Mouse (Mus musculus) lung, embryonic 15.5 days (tissue): Measurements from ENCODE around the gene Plin1. TPM values are rescaled to one million over a fixed set of nuclear protein-coding genes. Genes with fewer than 3 reads are reported as not detected.

ENCODE experiments used
- ATAC-seq: fragments of 200-750 bp; cut with Nextera tagmentation; 2 replicates; pipeline ENCODE4 v1.8.0; 2017; ENCODE audit warnings: moderate number of reproducible peaks, borderline replicate concordance; ENCODE audit not compliant: low FRiP score, low TSS enrichment; ENCODE audit errors: extremely low read depth
- H3K27ac ChIP-seq: fragments of 300-500 bp; sonication (generic); 2 replicates; pipeline ENCODE4 v1.5.1; 2015; ENCODE audit warnings: moderate library complexity, mild to moderate bottlenecking, inconsistent platforms
- H3K27me3 ChIP-seq: fragments of 300-500 bp; sonication (generic); 2 replicates; pipeline ENCODE4 v1.6.1; 2015; ENCODE audit warnings: inconsistent platforms
- H3K36me3 ChIP-seq: fragments of 300-500 bp; sonication (generic); 2 replicates; pipeline ENCODE4 v1.6.1; 2015; ENCODE audit warnings: inconsistent platforms
- H3K4me1 ChIP-seq: fragments of 300-500 bp; sonication (generic); 2 replicates; pipeline ENCODE4 v1.6.1; 2015; ENCODE audit warnings: inconsistent platforms
- H3K4me2 ChIP-seq: fragments of 300-500 bp; sonication (generic); 2 replicates; pipeline ENCODE4 v1.6.1; 2015; ENCODE audit warnings: inconsistent platforms, mild to moderate bottlenecking, moderate library complexity
- H3K4me3 ChIP-seq: fragments of 300-500 bp; sonication (generic); 2 replicates; pipeline ENCODE4 v1.5.1; 2015; ENCODE audit warnings: mild to moderate bottlenecking, inconsistent platforms
- H3K9ac ChIP-seq: fragments of 300-500 bp; sonication (generic); 2 replicates; pipeline ENCODE4 v1.6.1; 2015; ENCODE audit warnings: inconsistent platforms
- H3K9me3 ChIP-seq: fragments of 300-500 bp; sonication (generic); 2 replicates; pipeline ENCODE4 v1.6.1; 2016; ENCODE audit warnings: inconsistent platforms
- WGBS: fragments of 180-500 bp; shearing (Covaris S2); methylation state at CpG from one replicate; pipeline ENCODE4 v1.1.7; 2015; 5-methylcytosine and 5-hydroxymethylcytosine counted together
- polyA plus RNA-seq: library from polyadenylated mRNA; unstranded; fragments of >200 nt; fragmentation: Nextera tagmentation; extraction: Ambion mirVana; gene quantifications from 2 replicates; pipeline ENCODE4 v1.2.1, GENCODE M21; 2015

Gene Plin1
- polyA plus RNA-seq, 1 experiment from 2014 or later: not detected

DNA sequence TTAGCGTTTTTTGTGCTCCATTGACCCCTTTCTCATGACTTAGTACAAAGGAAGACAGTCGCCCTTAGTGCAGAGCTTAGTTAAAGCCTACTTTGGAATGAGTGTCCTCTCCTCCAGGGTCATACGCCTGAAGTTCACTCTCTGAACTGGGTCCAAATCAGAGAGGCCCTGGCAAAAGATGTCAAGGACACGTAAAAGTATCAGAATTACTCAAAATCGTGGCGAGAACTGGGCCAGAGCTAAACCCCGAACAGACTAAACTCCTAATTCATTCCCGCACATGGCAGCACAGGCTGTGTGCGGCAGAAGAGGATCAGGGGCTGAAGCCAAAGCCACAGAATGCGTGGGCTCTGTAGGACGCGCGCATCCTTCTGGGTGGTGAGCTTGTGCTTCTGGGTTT is 1.3 kb downstream of the Plin1 start:
- no peak overlapping the region for H3K9ac ChIP-seq
- no peak overlapping the region for H3K4me3 ChIP-seq

DNA sequence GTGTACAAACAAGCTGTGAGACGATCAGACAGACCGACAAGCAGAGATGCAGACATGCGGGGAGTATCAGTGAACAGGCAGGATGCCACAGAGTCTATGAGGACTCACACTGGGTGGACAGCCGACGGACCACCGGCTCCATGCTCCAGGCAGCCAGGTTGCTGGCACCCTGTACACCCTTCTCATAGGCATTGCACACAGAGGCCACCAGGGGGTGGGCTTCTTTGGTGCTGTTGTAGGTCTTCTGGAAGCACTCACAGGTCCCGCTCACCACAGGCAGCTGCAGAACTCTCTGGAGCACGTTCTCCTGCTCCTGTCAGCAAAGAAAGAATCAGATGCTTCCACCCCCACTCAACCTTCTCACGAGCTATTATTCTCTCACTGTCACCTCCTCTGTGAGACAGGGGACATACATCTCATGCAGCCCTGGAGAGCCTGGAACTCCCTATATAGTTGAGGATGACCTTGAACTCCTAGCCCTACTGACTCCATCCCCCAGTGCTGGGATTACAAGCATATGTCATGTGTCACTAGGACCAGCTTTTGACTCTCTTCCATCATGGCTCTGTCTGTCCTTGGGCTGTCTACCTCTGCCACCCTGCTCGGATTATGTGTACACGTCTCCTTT is 2.8 kb downstream of the Plin1 start:
- WGBS: 54% methylated on average over 11 of the region's 11 CpGs
- Histone ChIP-seq H3K9ac (no peak overlapping the region), H3K27ac (no peak overlapping the region), H3K4me1 (no peaks in the 10 kb centered on the region), H3K36me3 (no peaks in the 10 kb centered on the region), H3K4me2 (no peak overlapping the region), H3K27me3 (peaks cover 4% of the 10 kb centered on the region; the same call in 1 of the 2 replicates), H3K4me3 (no peak overlapping the region), H3K9me3 (no peaks in the 10 kb centered on the region)
- no peak for ATAC-seq

More for the DNA sequence above, 1.3 kb downstream of the Plin1 start:
- WGBS: 83% methylated on average over 13 of the region's 13 CpGs
- peaks cover 4% of the 10 kb centered on the region; the same call in 1 of the 2 replicates for H3K27me3 ChIP-seq
- 0 out of 2 replicates have a peak, but pooled peaks cover 1% of the 10 kb centered on the region for H3K36me3 ChIP-seq
- no peaks in the 10 kb centered on the region for H3K4me1 ChIP-seq
- H3K9me3 ChIP-seq: no peaks in the 10 kb centered on the region
- no peak for ATAC-seq
- no peak overlapping the region for H3K27ac ChIP-seq
- H3K4me2 ChIP-seq: no peak overlapping the region

DNA sequence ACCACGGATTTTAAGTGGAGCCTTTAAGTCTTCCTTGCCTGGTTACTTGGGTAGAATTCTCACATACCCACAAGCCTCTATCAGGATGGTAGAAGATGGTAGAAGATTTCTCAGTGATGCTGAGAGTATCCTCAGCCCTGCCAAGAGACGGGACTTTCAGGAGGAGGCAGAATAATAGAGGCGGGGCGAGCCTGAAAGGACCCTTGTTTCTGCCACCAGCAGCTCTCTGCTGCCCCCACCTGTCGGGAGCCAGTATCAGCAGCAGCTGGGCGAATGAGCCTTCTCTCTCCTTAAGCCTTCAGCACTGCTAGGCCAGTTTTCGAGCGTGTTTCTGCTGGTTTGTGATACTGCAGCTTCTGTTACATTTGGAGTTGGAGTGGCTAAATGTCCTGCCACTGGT is 3.5 kb downstream of the Plin1 start:
- H3K36me3 ChIP-seq: no peaks in the 10 kb centered on the region
- H3K4me1 ChIP-seq: no peaks in the 10 kb centered on the region
- 2% methylated on average over 8 of the region's 8 CpGs for WGBS
- ATAC-seq: no peak
- H3K9me3 ChIP-seq: no peaks in the 10 kb centered on the region
- no peak overlapping the region for H3K4me3 ChIP-seq
- H3K27me3 ChIP-seq: peaks cover 4% of the 10 kb centered on the region; the same call in 1 of the 2 replicates
- H3K9ac ChIP-seq: no peak overlapping the region
- no peak overlapping the region for H3K27ac ChIP-seq
- H3K4me2 ChIP-seq: no peak overlapping the region

- H3K9me3 ChIP-seq: no peaks in the 10 kb centered on the region
- ATAC-seq: peak; percentile 31; the same call in 1 of the 2 replicates
- 29% methylated on average over 6 of the region's 6 CpGs for WGBS
Observed at GRCm38 (mm10) chr7:79728219-79728618, 4.5 kb downstream of the Plin1 start.

DNA sequence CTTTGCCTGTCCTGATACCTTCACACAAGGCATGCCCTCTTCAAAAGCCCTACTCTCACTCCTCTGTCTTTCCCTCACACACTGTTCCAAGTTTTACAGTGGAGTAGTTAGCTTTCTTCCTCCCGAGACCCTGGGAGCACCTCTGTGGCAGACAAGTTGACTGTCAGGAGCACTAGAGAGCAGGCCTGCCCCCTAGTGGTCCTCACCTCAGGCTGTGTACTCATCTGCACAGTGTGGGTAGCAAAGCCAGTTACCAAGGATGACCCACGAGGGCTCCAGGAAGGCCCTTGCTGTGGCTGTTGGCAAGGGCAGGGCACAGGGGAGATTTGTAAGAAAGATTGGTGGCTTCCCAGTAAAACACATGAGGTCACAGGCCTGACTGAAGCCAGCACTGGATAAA is 5.6 kb downstream of the Plin1 start:
- Histone ChIP-seq H3K27ac (no peak overlapping the region), H3K9me3 (no peaks in the 10 kb centered on the region), H3K27me3 (peaks cover 19% of the 10 kb centered on the region), H3K4me2 (no peak overlapping the region), H3K4me1 (0 out of 2 replicates have a peak, but pooled peaks cover 1% of the 10 kb centered on the region), H3K4me3 (no peak overlapping the region), H3K36me3 (no peaks in the 10 kb centered on the region), H3K9ac (no peak overlapping the region)
- no peak for ATAC-seq
- WGBS: 10% methylated on average over 2 of the region's 2 CpGs

More at GRCm38 (mm10) chr7:79728219-79728618, 4.5 kb downstream of the Plin1 start:
- no peaks in the 10 kb centered on the region for H3K36me3 ChIP-seq
- H3K9ac ChIP-seq: no peak overlapping the region
- H3K4me3 ChIP-seq: no peak overlapping the region
- H3K27ac ChIP-seq: no peak overlapping the region
- H3K4me1 ChIP-seq: no peaks in the 10 kb centered on the region
- peaks cover 7% of the 10 kb centered on the region for H3K27me3 ChIP-seq
- H3K4me2 ChIP-seq: no peak overlapping the region

GRCm38 (mm10) chr7:79721386-79721977 is 11.2 kb downstream of the Plin1 start:
- Histone ChIP-seq H3K27ac (peak overlapping the region; percentile 50), H3K9ac (peak overlapping the region; percentile 60), H3K9me3 (no peaks in the 10 kb centered on the region), H3K4me3 (peak overlapping the region; percentile 58), H3K4me1 (peaks cover 12% of the 10 kb centered on the region; the same call in 1 of the 2 replicates), H3K36me3 (no peaks in the 10 kb centered on the region), H3K27me3 (peaks cover 36% of the 10 kb centered on the region), H3K4me2 (peak overlapping the region; percentile 92)
- ATAC-seq: peak; percentile 65
- WGBS: under 1% methylated on average over 48 of the region's 48 CpGs

DNA sequence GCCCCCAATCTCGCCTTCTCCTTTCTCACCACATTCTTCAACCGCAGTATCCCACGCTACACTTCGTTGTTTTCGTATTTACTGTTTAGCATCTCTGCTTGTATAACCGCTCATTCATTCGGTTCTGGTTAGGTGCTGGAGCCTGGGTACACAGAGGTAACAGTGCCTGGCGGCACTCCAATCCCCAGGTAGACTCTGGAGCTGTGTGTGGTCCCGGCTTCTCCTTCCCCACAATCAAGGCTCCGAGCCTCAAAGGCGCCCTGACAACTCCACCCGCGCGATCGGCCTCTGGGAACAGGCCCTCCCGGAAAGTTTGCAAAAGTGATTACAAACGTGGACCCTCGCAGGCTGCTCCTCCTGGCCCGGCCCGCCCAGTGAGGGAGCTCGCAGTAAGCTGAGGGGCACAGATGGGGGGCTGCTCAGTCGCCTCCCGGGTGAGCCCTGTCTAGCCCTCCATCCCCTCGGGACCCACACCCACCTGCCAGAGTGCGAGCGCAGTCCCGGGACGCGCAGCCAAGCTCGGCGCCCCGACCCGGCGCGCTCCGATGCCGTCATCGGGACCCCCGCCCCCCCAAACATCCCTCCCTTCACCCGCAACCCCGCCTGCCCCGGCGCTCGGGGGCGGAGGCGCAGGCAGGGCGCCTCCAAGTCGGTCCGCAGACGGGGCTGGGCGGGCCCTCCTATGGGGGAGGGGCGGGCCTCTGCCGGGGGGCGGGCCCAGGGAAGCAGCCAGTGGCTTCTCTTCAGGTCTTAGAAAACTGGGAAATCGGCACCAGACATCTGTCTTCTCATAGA is 17.3 kb downstream of the Plin1 start, which contains the start of gene Kif7:
Gene Kif7, minus strand, starts transcription at position 534 of the 795 bp plus-strand sequence.
- Histone ChIP-seq H3K4me2 (peak within 1 kb of the TSS; percentile 88), H3K9ac (peak within 1 kb of the TSS; percentile 73), H3K4me1 (peaks cover 12% of the 10 kb centered on the region), H3K9me3 (no peaks in the 10 kb centered on the region), H3K27ac (peak within 1 kb of the TSS; percentile 26), H3K36me3 (no peaks in the 10 kb centered on the region), H3K27me3 (peaks cover 18% of the 10 kb centered on the region), H3K4me3 (peak within 1 kb of the TSS; percentile 87)
- ATAC-seq: peak; percentile 96
- WGBS: under 1% methylated on average over 47 of the region's 55 CpGs

DNA sequence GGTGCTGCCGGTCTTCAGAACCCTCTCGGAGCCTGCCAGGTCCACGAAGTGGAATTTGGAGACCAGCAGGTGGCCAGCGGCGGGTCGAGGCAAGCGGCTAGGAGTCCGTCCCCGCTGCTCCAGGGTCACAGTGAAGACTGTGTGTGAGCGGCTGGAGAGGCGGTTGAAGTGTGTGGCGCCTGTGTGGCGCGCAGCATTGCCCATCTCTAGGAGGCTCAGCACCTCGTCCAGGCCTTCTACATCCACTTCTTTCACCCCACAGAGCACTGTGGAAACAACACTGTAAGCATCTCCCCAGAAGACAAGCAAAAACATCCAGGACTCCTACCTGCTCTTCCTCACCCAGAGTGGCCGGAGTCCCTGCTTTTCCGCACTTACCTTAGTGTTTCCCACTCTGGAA is 21.9 kb downstream of the Plin1 start:
- peak overlapping the region; percentile 82 for H3K4me2 ChIP-seq

DNA sequence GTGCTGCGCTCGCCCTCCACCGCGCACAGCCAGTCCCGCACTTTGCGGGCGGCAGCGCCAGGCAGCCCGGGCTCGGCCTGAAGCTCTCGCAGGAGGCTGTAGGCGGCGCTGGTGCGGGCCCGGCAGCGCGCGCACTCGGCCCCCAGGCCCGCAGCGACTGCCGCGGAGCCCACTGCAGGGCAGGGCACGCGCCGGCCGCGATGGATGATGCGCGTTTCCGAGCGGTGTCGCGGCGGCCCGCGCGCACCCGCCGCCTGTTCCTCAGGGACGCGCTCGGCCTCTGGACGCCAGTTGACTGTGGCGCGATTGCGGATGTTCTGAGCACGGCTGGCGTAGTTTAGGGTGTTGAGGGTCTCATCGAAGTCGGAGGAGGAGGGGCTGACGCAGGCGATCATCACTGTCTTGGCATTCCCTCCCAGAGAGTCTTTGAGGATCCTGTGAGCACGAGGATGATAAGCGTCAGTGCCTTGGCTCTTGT is 22.5 kb downstream of the Plin1 start:
- 2% methylated on average over 55 of the region's 55 CpGs for WGBS
- peak; percentile 29; the same call in 1 of the 2 replicates for ATAC-seq

More for the DNA sequence above, 21.9 kb downstream of the Plin1 start:
- Histone ChIP-seq H3K4me1 (peaks cover 13% of the 10 kb centered on the region), H3K27me3 (0 out of 2 replicates have a peak, but pooled peaks cover 16% of the 10 kb centered on the region), H3K9me3 (no peaks in the 10 kb centered on the region), H3K36me3 (peaks cover 18% of the 10 kb centered on the region), H3K9ac (no peak overlapping the region), H3K27ac (no peak overlapping the region), H3K4me3 (no peak overlapping the region)
- no peak for ATAC-seq
- 45% methylated on average over 17 of the region's 17 CpGs for WGBS

DNA sequence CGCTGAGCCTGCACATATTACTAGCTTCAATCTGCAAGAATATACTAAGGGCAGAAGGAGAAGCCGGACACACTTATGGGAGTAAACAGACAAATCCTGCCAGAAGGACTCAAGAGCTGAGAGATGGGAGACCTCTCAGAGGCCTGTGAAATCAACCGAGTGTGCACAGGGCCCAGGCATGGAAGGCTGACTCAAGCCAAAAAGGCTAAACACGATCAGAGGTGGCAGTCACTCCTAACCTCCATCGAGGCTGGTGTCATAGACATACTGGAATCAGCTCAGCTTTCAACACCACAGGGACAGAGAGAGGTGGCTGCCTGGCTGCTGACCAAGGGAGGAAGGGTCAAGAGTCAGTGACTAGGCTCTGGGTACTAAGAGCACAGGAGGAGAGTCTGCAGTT is 27.5 kb downstream of the Plin1 start:
- H3K4me3 ChIP-seq: no peak overlapping the region
- no peak overlapping the region for H3K27ac ChIP-seq
- no peak overlapping the region for H3K9ac ChIP-seq
- H3K9me3 ChIP-seq: no peaks in the 10 kb centered on the region
- WGBS: 79% methylated on average over 5 of the region's 5 CpGs
- no peak for ATAC-seq
- peaks cover 44% of the 10 kb centered on the region for H3K36me3 ChIP-seq
- H3K4me2 ChIP-seq: no peak overlapping the region
- 0 out of 2 replicates have a peak, but pooled peaks cover 5% of the 10 kb centered on the region for H3K4me1 ChIP-seq
- H3K27me3 ChIP-seq: 0 out of 2 replicates have a peak, but pooled peaks cover 11% of the 10 kb centered on the region

More for the DNA sequence above, 22.5 kb downstream of the Plin1 start:
- 0 out of 2 replicates have a peak, but pooled peaks cover 16% of the 10 kb centered on the region for H3K27me3 ChIP-seq
- H3K9ac ChIP-seq: peak overlapping the region; percentile 39
- peak overlapping the region; percentile 82 for H3K4me2 ChIP-seq
- H3K36me3 ChIP-seq: peaks cover 18% of the 10 kb centered on the region
- no peak overlapping the region for H3K27ac ChIP-seq
- peaks cover 12% of the 10 kb centered on the region for H3K4me1 ChIP-seq
- H3K9me3 ChIP-seq: no peaks in the 10 kb centered on the region
- H3K4me3 ChIP-seq: peak overlapping the region; percentile 41

- no peak for ATAC-seq
- Histone ChIP-seq H3K4me1 (no peaks in the 10 kb centered on the region), H3K4me2 (no peak overlapping the region), H3K9me3 (no peaks in the 10 kb centered on the region), H3K4me3 (no peak overlapping the region), H3K27ac (no peak overlapping the region), H3K36me3 (peaks cover 58% of the 10 kb centered on the region), H3K27me3 (no peaks in the 10 kb centered on the region), H3K9ac (no peak overlapping the region)
- WGBS: 65% methylated on average over 16 of the region's 16 CpGs
Observed at GRCm38 (mm10) chr7:79702755-79703154, 29.9 kb downstream of the Plin1 start.
